Mouse (Mus musculus) C3H10T1/2 (cell line): ENCODE results near the gene Gm10375. TPM values are rescaled to one million over a fixed set of nuclear protein-coding genes. Genes with fewer than 3 reads are reported as not detected.

Experiments used
- polyA plus RNA-seq, 2 experiments: library from polyadenylated mRNA; unstranded; fragments of >200 nt; fragmentation: generic; extraction: Trizol; gene quantifications; one replicate each; pipeline ENCODE4 v1.2.1; 2012; ENCODE audit warnings: missing spikeins in 2 of 2

Gene Gm10375
- not detected for polyA plus RNA-seq

GRCm38 (mm10) chr14:43607913-43608312 is at the start of gene Gm10375:
Gm10375 (minus strand) TSS chr14:43608013.

GRCm38 (mm10) chr14:43579046-43579445 is 28.8 kb downstream of the Gm10375 start, which contains the start of gene Gm17654:
Gm17654 (minus strand) TSS chr14:43579146.

Other genes starting within 250 kb of the Gm10375 start
- not detected for gene Gm8138, start 191.7 kb downstream of the Gm10375 start, polyA plus RNA-seq
- gene Gm5799, start 64.4 kb downstream of the Gm10375 start, polyA plus RNA-seq = not detected
- gene Gm17654, start 28.9 kb downstream of the Gm10375 start, polyA plus RNA-seq = not detected
- not detected for gene Gm8165, start 69.2 kb upstream of the Gm10375 start, polyA plus RNA-seq
- gene Gm7324, start 89.8 kb upstream of the Gm10375 start, polyA plus RNA-seq = under 1 TPM; 0.57 to 0.99 TPM
- not detected for gene Gm16506, start 119.5 kb upstream of the Gm10375 start, polyA plus RNA-seq
- gene Gm6526, start 139.9 kb upstream of the Gm10375 start, polyA plus RNA-seq = under 1 TPM; 0.04 to 0.31 TPM
- gene Gm8180, start 176.7 kb upstream of the Gm10375 start, polyA plus RNA-seq = not detected